Mouse (Mus musculus): Measurements from ENCODE around the gene Podn.

Podn gene

GRCm38 (mm10) chr4:107966416-107967109 is 129.7 kb downstream of the Podn start:
- DNase-seq (ENCODE audit: low spot score): no peak

Measured in retina, embryonic 14.5 days (tissue).